Mouse (Mus musculus) C2C12 (cell line): ENCODE data around the gene Pcgf3. TPM values are rescaled to one million over a fixed set of nuclear protein-coding genes. Genes with fewer than 3 reads are reported as not detected.

Source experiments
- H3K27me3 ChIP-seq: one replicate; pipeline ENCODE4 v1.6.1; 2011; ENCODE audit not compliant: control insufficient read depth, insufficient read depth, insufficient read length
- H3K36me3 ChIP-seq: one replicate; pipeline ENCODE4 v1.6.1; 2011; ENCODE audit not compliant: control insufficient read depth, insufficient read depth
- H3K4me3 ChIP-seq: one replicate; pipeline ENCODE4 v1.5.1; 2011; ENCODE audit warnings: mild to moderate bottlenecking, control low read depth; ENCODE audit not compliant: poor library complexity, insufficient read depth, severe bottlenecking
- H3K79me2 ChIP-seq: one replicate; pipeline ENCODE4 v1.6.1; 2011; ENCODE audit not compliant: control insufficient read depth, insufficient read depth
- H3K79me3 ChIP-seq: one replicate; pipeline ENCODE4 v1.6.1; 2011; ENCODE audit warnings: low read depth, control low read depth
- H3ac ChIP-seq: one replicate; pipeline ENCODE3; 2011; ENCODE audit warnings: low read depth; ENCODE audit not compliant: control insufficient read depth, insufficient read length
- CEBPB ChIP-seq: IDR thresholded peaks from one replicate; pipeline ENCODE4 v1.6.1; 2011; ENCODE audit warnings: low read depth, mild to moderate bottlenecking, control low read depth, moderate library complexity
- CTCF ChIP-seq: IDR thresholded peaks from one replicate; pipeline ENCODE4 v1.5.1; 2011; ENCODE audit not compliant: control insufficient read depth, insufficient read depth, insufficient read length
- FOSL1 ChIP-seq: IDR thresholded peaks from one replicate; pipeline ENCODE4 v1.8.0; 2011; ENCODE audit warnings: mild to moderate bottlenecking, low read length; ENCODE audit not compliant: poor library complexity, insufficient read depth, severe bottlenecking
- MAX ChIP-seq: IDR thresholded peaks from one replicate; pipeline ENCODE4 v1.6.1; 2011; ENCODE audit warnings: mild to moderate bottlenecking, control low read depth
- MYOD1 ChIP-seq: IDR thresholded peaks from one replicate; pipeline ENCODE4 v1.6.1; 2011; ENCODE audit warnings: low read depth; ENCODE audit not compliant: control insufficient read depth, insufficient read length
- MYOG ChIP-seq: IDR thresholded peaks from one replicate; pipeline ENCODE4 v1.6.1; 2011; ENCODE audit not compliant: control insufficient read depth, insufficient read length; ENCODE audit errors: extremely low read depth
- USF1 ChIP-seq: IDR thresholded peaks from one replicate; pipeline ENCODE4 v1.6.1; 2011; ENCODE audit warnings: low read depth, mild to moderate bottlenecking, control low read depth, moderate library complexity
- long read RNA-seq, 2 experiments: library from polyadenylated mRNA; unstranded; transcript quantifications; one replicate each; pipeline ENCODE4 v2.0.0; 2019 to 2020
- polyA plus RNA-seq: library from polyadenylated mRNA; unstranded; fragments of >200 nt; fragmentation: generic; extraction: Trizol; gene quantifications from one replicate; pipeline ENCODE4 v1.2.1, GENCODE M21; 2012; ENCODE audit warnings: missing spikeins

The Pcgf3 gene
- polyA plus RNA-seq: 14.4 TPM
- long read RNA-seq, experiment 1, full-length matches to known transcripts: 7 of 13 reads
- long read RNA-seq, experiment 1, partial matches to known transcripts: 0 of 13 reads
- long read RNA-seq, experiment 1, other reads (novel, unspliced or antisense): 6 of 13 reads
- long read RNA-seq, experiment 2, full-length matches to known transcripts: 112 of 139 reads
- long read RNA-seq, experiment 2, partial matches to known transcripts: 9 of 139 reads
- long read RNA-seq, experiment 2, other reads (novel, unspliced or antisense): 18 of 139 reads

- Histone ChIP-seq H3K36me3 (no peaks in the 10 kb centered on the region), H3ac (peak within 1 kb of the TSS; percentile 88), H3K79me3 (peaks cover 47% of the 10 kb centered on the region), H3K4me3 (peak within 1 kb of the TSS; percentile 89), H3K79me2 (peaks cover 52% of the 10 kb centered on the region), H3K27me3 (no peaks in the 10 kb centered on the region)
- no peak for TF ChIP-seq MAX
- TF ChIP-seq MYOD1: no peak
- TF ChIP-seq MYOG: no peak
- no peak for TF ChIP-seq FOSL1
- TF ChIP-seq CTCF: no peak
- TF ChIP-seq USF1: no peak
- no peak for TF ChIP-seq CEBPB
Observed at GRCm38 (mm10) chr5:108461082-108462065, at the start of gene Pcgf3. Gene Pcgf3, plus strand, starts transcription at chr5:108461232.

GRCm38 (mm10) chr5:108414711-108415110, 46.3 kb upstream of the Pcgf3 start:
- H3K79me3 ChIP-seq: no peaks in the 10 kb centered on the region
- H3K36me3 ChIP-seq: no peaks in the 10 kb centered on the region
- no peaks in the 10 kb centered on the region for H3K79me2 ChIP-seq
- H3K4me3 ChIP-seq: no peak overlapping the region
- H3ac ChIP-seq: no peak overlapping the region
- TF ChIP-seq CEBPB: no peak
- no peak for TF ChIP-seq MYOG
- no peak for TF ChIP-seq MYOD1
- TF ChIP-seq USF1: no peak
- no peak for TF ChIP-seq CTCF
- no peak for TF ChIP-seq FOSL1
- no peak for TF ChIP-seq MAX
- no peaks in the 10 kb centered on the region for H3K27me3 ChIP-seq

GRCm38 (mm10) chr5:108422741-108423140, 38.3 kb upstream of the Pcgf3 start:
- H3K27me3 ChIP-seq: no peaks in the 10 kb centered on the region
- no peaks in the 10 kb centered on the region for H3K79me2 ChIP-seq
- H3K36me3 ChIP-seq: peaks cover 5% of the 10 kb centered on the region
- no peak overlapping the region for H3ac ChIP-seq
- H3K79me3 ChIP-seq: no peaks in the 10 kb centered on the region
- TF ChIP-seq CTCF (no peak), FOSL1 (no peak), MAX (no peak), CEBPB (no peak)
- H3K4me3 ChIP-seq: no peak overlapping the region

GRCm38 (mm10) chr5:108423427-108423826, 37.6 kb upstream of the Pcgf3 start:
- H3ac ChIP-seq: no peak overlapping the region
- H3K4me3 ChIP-seq: no peak overlapping the region
- TF ChIP-seq MYOD1: no peak
- TF ChIP-seq USF1: no peak
- TF ChIP-seq MYOG: no peak
- TF ChIP-seq MAX: no peak
- TF ChIP-seq FOSL1: no peak
- TF ChIP-seq CTCF: no peak
- TF ChIP-seq CEBPB: no peak
- peaks cover 5% of the 10 kb centered on the region for H3K36me3 ChIP-seq
- no peaks in the 10 kb centered on the region for H3K79me2 ChIP-seq
- no peaks in the 10 kb centered on the region for H3K27me3 ChIP-seq
- H3K79me3 ChIP-seq: no peaks in the 10 kb centered on the region

- Histone ChIP-seq H3K79me3 (peaks cover 3% of the 10 kb centered on the region), H3ac (no peak overlapping the region), H3K4me3 (no peak overlapping the region), H3K36me3 (peaks cover 30% of the 10 kb centered on the region), H3K27me3 (no peaks in the 10 kb centered on the region), H3K79me2 (no peaks in the 10 kb centered on the region)
- TF ChIP-seq MYOD1: no peak
- TF ChIP-seq CTCF: peak; percentile 53
- no peak for TF ChIP-seq FOSL1
- TF ChIP-seq USF1: no peak
Observed at GRCm38 (mm10) chr5:108427186-108427585, 33.8 kb upstream of the Pcgf3 start.
